Mouse (Mus musculus) thymus, postnatal 25 days (tissue): ENCODE measurements around the gene Scgb2b11.
"Not testable (repeated sequence)": the region's sequence is repeated elsewhere in the genome, so short reads cannot be mapped to it uniquely, and the experiment has no call there.

Experiments
- DNase-seq: peaks from one replicate; pipeline ENCODE4 v3.0.0; 2022

Gene Scgb2b11

DNA sequence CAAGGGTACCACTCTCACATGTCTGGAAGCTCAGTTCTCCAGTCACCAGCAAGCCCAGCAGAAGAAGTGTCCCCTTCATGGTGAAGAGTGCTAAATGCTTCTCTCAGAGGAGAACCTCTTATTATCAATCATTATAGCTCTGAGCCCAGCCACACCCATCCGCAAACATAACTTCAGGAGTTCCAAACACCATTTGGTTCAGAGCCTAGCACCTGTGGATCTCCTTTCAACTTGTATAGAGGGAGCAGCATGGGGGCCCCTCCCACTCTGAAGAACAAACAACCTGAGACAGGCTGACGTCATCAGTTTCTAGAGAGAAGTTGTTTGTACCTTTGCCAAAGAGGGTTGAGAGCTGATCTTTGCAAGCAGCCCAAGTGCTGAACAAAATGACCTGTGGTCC lies at the start of gene Scgb2b11:
Scgb2b11 (minus strand) TSS at position 101 of the 400 bp plus-strand sequence.
- DNase-seq = not testable (repeated sequence)

DNA sequence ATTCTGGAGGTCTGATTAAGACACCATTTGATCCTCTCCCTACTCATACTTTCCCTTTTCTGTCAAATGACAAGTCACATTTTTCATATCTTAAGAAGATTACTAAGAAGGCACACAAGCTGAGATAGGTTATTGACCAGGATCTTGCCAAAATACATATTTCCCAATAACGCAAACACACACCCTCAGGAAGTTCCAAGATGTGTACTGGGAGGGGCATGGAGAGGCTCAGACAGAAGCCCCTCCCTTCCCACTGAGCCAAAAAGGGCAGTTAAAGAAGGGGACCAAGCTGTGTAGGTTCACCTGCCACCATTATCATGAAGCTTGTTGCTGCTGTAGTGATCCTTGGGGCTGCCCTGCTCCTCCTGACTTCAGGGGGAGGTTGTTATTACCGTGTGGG lies 11.6 kb upstream of the Scgb2b11 start, which contains the start of gene Scgb1b11:
Scgb1b11 (plus strand) TSS at position 301 of the 400 bp plus-strand sequence.
- not testable (repeated sequence) for DNase-seq
